Mouse (Mus musculus) CD4-positive, CD25-positive, alpha-beta regulatory T cell, adult 4 months (primary cell): ENCODE measurements at regions not wholly inside any gene's neighbourhood (a gene's known extent, or its start where the extent isn't known, plus 50 kb on each side); places are given as distances from the start of the nearest gene placed in this dataset.

Experiments used
- ATAC-seq: one replicate; pipeline ENCODE4 v1.8.0; 2017

GRCm38 (mm10) chr4:55604915-55605314, 72.6 kb upstream of the Klf4 start:
- no peak for ATAC-seq

GRCm38 (mm10) chr4:55603821-55604435, 71.7 kb upstream of the Klf4 start:
- ATAC-seq, result no peak

- ATAC-seq, result no peak
Observed at GRCm38 (mm10) chr4:55595203-55595602, 62.9 kb upstream of the Klf4 start.

GRCm38 (mm10) chr4:55594699-55595098, 62.4 kb upstream of the Klf4 start:
- no peak for ATAC-seq

GRCm38 (mm10) chr4:55593132-55593531, 60.9 kb upstream of the Klf4 start:
- no peak for ATAC-seq

- ATAC-seq, result no peak
Observed at GRCm38 (mm10) chr4:55586212-55586611, 53.9 kb upstream of the Klf4 start.

- no peak for ATAC-seq
Observed at GRCm38 (mm10) chr4:55583589-55583988, 51.3 kb upstream of the Klf4 start.
